Mouse (Mus musculus) left cerebral cortex, postnatal 36 days (tissue): ENCODE data around the gene Kcnj9. TPM values are rescaled to one million over a fixed set of nuclear protein-coding genes. Genes with fewer than 3 reads are reported as not detected.

Experiments
- DNase-seq, 2 experiments: peaks; one replicate each; pipeline ENCODE4 v3.0.0; 2021 to 2022; ENCODE audit warnings: low spot score in 2 of 2, mixed read lengths in 1 of 2
- intact Hi-C: fragments of 180-260 bp; cut with DNase I; formaldehyde crosslinking; loops from one replicate; pipeline ENCODE4 v1.15.1; 2025
- total RNA-seq, 2 experiments: library from RNA; stranded (reverse); gene quantifications; 2 replicates each; pipeline ENCODE4 v1.2.3; 2021

Kcnj9 gene
- total RNA-seq, 2 experiments from 2014 or later, result 134 to 136 TPM

DNA sequence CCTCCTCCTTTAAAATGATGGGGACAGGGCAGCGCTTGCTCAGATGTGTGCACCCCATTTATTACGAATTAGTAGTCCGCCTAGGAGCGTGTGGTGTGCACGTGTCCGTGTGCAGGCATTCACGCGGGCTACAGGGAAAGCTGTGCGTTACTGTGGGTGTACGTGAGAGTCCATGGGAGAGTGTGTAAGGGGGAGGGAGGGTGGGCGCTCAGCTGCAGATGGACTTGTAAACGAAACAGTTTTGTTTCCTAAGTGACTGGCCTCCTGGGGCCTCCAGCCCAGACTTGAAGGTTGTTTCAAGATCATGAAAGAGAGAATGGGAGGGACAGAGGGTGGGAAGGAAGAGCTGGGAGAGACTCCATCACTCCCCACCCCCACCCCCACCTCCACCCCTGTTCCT lies 27.9 kb downstream of the Kcnj9 start:
- no peak for DNase-seq
- intact Hi-C loops, result no loop called here

- intact Hi-C loops, result no loop called here
- DNase-seq, result no peak
These were observed 28.9 kb downstream of the Kcnj9 start for GRCm38 (mm10) chr1:172300247-172300646.

- DNase-seq, result no peak
- intact Hi-C loops, result no loop called here
These were observed 29.6 kb downstream of the Kcnj9 start for GRCm38 (mm10) chr1:172299528-172299927.

DNA sequence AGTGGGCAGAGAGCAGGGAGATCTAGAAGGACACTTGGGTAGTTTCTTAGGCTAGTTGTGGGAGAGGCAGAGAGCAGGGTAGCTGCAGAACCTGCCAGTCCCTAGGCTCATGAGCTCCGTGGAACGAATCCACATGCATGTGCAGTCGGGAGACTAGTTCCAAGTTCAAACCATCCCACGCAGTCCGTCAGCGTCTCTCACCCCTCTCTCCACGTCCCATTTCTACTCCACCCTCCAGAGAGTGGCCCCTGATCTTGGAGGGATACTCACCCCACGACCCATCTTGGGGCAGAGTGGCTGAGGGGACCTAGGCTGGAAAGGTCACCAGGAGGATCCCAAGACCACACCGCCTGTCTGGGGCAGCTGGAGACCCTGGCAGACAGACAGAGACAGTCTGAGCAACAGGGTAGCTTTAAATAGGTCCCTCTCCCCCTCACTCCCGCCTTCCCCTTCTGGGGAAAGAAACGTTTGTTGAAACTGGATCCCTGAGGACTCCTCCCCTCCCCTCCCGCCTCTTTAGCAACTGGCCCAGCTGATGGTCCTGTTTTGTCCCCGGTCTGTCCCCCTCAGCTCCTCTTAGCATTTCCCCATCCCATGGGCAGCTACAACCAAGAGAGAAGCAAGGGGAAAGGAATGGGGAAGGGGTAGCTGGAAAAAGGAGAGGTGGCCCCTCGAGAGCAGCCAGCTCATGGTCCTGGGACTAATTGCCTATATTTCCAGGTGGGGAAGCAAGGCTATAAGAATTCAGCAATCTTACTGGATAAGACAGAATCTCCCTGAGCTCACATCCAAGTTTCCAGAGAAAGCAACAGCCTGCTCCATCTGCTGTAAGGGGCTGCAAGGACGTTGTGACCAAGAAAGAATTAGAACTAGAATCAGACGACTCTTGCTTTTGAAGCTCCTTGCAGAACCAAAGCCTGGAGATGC lies 31.2 kb downstream of the Kcnj9 start, which contains the start of gene Atp1a2:
Atp1a2 (minus strand) TSS at position 454 of the 927 bp plus-strand sequence.
- DNase-seq, result peak in 1 of 2 experiments; percentile 71
- intact Hi-C loops, result no loop called here

GRCm38 (mm10) chr1:172296816-172297510 lies 32.2 kb downstream of the Kcnj9 start:
- DNase-seq, result no peak
- intact Hi-C loops, result no loop called here

DNA sequence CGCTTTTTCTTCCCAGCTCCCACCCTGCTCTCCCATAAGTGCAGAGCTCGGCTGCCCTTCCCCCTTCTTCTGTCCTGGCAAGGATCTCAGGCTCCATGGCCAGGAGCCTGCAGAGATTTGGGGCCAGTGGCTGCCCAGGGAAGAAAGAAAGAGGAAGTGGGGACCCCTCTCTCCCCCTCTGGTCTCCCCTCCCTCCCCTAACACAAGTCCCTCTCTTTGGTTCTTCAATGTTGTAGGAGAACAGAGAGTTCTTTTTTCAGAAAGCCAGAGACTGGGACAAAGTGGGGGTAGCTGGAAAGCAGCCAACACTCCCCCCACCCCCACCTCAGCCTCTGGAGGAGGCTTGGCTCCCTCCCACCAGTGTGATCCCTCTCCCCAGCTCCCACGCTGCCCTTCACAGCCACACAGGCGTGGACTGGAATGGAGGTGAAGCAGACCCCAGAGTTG lies 33.3 kb downstream of the Kcnj9 start:
- intact Hi-C loops, result no loop called here
- DNase-seq, result no peak

- intact Hi-C loops, result no loop called here
- DNase-seq, result peak in 1 of 2 experiments; percentile 44
These were observed 35.7 kb downstream of the Kcnj9 start for GRCm38 (mm10) chr1:172293449-172293848.

DNA sequence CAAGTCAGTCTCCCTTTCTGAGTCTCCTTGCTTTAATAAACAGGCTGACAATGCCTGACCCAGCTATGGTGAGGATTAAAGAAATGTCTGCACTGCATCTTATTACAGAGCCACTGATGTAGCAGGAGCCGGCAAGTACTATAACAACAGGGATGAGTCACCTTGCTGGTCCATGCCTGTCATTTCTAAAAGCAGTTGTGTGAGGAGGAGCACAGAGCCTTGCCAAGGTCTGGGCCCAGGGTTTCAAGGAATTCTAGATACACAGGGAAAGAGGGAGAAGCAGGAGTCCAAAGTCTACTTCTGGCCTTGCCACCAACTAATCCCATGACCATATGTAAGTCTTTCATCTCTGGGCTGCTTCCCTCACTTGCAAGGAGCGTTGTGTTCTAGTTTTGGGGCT lies 36.2 kb downstream of the Kcnj9 start:
- peak in 1 of 2 experiments; percentile 56 for DNase-seq
- intact Hi-C loops, result no loop called here

DNA sequence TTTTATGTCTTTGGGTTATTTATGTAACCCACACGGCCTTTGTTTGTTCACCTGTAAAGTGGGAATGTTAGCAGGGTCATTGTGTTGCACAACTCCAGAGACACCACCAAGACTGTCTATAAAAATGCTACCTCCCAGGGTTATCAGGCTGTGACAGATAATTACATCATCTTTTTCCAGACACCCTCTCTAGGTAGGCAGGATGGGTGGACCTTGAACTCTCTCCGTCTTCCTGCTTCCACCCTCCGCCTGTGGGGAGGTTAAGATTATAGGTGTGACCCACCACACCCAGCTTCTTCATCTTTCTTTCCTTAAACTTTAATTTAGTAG lies 39.5 kb downstream of the Kcnj9 start:
- DNase-seq, result no peak
- intact Hi-C loops, result no loop called here

GRCm38 (mm10) chr1:172288900-172289616 lies 40.1 kb downstream of the Kcnj9 start:
- DNase-seq, result no peak
- intact Hi-C loops, result no loop called here

GRCm38 (mm10) chr1:172286740-172287139 lies 42.4 kb downstream of the Kcnj9 start:
- no peak for DNase-seq
- intact Hi-C loops, result no loop called here

- DNase-seq, result no peak
- intact Hi-C loops, result no loop called here
These were observed 44.9 kb downstream of the Kcnj9 start for GRCm38 (mm10) chr1:172284221-172284620.

GRCm38 (mm10) chr1:172283073-172283472 lies 46.0 kb downstream of the Kcnj9 start:
- no peak for DNase-seq
- intact Hi-C loops, result no loop called here

DNA sequence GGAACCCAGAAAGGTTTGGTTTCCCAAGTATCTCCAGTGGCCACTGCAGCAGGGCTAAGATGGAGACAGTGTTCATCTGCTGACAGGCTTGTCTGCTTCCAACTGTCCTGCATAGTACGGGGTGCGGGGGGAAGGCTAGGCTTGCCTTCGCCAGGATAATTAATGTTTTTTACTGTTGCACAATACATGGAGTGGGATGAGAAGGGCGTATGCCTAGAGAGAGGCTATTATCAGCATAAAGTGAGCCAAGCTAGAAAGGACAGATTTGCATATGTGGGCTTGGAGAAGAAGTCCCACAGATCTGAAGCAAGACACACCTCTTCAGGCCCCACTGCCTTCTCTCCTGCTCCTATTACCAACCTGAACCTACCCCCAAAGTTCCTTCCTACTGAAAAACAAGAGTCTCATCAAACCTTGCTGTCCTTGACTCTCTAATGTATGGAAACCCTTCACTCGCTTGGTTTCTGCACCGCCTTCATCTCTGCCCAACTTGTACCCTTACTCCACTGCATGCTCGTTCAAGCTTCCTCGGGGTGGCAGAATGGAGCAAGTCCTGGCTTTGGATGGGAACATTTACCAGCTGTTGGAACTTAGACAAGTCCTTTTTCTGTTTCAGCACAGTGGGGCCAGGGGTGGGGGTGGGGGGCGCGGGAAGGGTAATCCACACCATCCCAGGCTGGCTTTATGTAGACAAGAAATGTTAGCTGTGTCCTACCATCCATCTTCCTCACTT lies 47.4 kb downstream of the Kcnj9 start:
- intact Hi-C loops, result loop anchor here (2.0 kb wide), 1 partner anchor 25 kb away; no protein-coding TSS in a partner anchor
- no peak for DNase-seq

DNA sequence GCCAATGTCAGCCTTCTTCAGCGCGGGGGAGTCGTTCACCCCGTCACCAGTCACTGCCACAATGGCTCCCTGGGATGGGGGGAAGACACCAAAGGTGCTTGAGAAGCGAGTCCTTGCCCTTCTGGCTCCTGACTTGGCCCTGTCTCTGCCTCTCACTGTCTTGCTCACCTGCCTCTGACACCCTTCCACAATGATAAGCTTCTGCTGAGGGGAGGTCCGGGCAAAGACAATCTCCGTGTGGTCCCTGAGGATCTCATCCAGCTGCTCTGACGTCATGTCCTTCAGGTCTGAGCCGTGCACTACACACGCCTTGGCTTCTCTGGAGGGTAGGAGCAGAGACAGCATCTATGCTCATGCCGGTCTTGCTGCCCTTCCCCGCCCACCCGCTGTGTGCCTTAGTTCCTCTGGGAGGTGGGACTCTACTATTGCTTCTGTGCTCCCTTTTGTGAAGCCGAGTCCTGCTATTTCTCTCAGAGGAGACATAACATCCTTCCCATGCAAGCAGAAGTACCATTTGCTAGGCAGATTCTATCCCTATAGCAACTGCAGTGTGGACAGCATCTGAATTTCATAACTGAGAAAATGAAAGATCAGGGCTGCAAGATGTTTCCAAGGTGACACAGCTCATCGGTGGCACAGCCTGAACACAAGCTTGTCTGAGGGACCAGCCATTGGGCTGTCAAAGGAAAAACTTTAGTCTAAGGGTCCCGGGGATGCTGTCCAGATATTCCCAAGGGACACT lies 49.2 kb downstream of the Kcnj9 start:
- intact Hi-C loops, result loop anchor here (2.0 kb wide), 1 partner anchor 27 kb away; no protein-coding TSS in a partner anchor

DNA sequence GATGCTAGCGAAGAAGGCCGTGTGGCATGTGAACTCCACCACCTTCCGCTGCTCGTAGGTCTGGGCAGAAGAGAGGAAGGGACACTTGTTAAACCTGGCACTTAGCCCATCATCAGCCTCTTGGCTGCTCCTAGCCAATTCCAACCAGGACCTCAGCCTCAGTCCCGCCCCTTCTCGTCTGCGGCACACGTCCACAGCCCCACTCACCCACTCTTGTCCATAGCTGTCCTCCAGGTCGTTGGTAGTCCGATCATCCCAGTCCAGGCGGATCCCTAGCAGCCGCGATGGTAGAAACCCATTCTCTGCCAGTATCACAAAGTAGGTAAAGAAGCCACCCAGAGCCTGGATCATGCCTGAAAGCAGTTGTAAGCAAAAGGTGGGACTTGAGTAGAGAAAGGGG lies 50.8 kb downstream of the Kcnj9 start:
- intact Hi-C loops, result no loop called here
- no peak for DNase-seq

More for the DNA sequence above, 49.2 kb downstream of the Kcnj9 start:
- DNase-seq, result no peak

GRCm38 (mm10) chr1:172277172-172277571 lies 51.9 kb downstream of the Kcnj9 start:
- no peak for DNase-seq
- intact Hi-C loops, result no loop called here

GRCm38 (mm10) chr1:172274547-172274946 lies 54.6 kb downstream of the Kcnj9 start:
- intact Hi-C loops, result no loop called here
- DNase-seq, result no peak

DNA sequence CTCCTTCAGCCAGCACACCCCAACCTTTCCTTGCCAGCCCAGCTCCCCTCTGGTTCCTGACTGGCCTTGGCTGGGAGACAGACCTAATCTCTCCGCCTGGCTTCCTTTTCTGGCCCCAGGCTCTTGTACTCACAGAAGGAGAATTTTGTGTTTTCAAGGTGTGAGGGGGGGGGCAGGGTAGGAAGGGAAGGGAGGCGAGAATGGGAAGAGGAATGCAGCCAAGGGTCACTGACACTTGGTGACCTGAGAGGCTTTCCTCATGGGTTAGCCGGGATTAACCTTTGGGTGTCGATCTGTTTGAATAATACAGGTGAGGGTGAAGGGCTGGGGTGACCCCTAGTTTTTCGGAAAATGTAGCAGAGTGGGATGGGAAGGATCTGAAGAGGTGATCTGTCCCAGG lies 55.0 kb downstream of the Kcnj9 start:
- intact Hi-C loops, result no loop called here
- DNase-seq, result no peak
